Mouse (Mus musculus): ENCODE data around the gene Itprip. TPM values are rescaled to one million over a fixed set of nuclear protein-coding genes. Genes with fewer than 3 reads are reported as not detected.

Gene Itprip
- total and polyA plus RNA-seq, 3 experiments, result 8.5 to 11.7 (median 8.6) TPM

GRCm38 (mm10) chr19:47886617-47887016 lies 32.5 kb downstream of the Itprip start:
- no peak for TF ChIP-seq EP300 (IDR thresholded peaks at IDR 0.05; ENCODE audit: insufficient read depth, low read depth, low read length)
- TF ChIP-seq POLR2A (IDR thresholded peaks at IDR 0.05; ENCODE audit: insufficient read depth, low read depth, low read length), result no peak
- TF ChIP-seq CTCF (IDR thresholded peaks at IDR 0.05), result 0 out of 2 replicates have a peak, but pooled peaks have one; percentile 6
- Histone ChIP-seq H3K4me1 (ENCODE audit: control insufficient read depth, insufficient read depth, low read length) (peaks cover 18% of the 10 kb centered on the region), H3K9ac (ENCODE audit: low read depth, low read length) (no peak overlapping the region), H3K36me3 (ENCODE audit: control insufficient read depth, insufficient read depth, low read length) (no peaks in the 10 kb centered on the region), H3K27ac (no peak overlapping the region), H3K79me2 (replicated peaks; ENCODE audit: control insufficient read depth, insufficient read depth, low read length) (no peaks in the 10 kb centered on the region), H3K27me3 (ENCODE audit: control insufficient read depth, insufficient read depth, low read length) (no peaks in the 10 kb centered on the region), H3K4me3 (no peak overlapping the region)
- 31% methylated on average over 7 of the region's 7 CpGs for WGBS
- intact Hi-C loops (cut with DNase I), result loop anchor here (1.0 kb wide), 1 partner anchor 32 kb away; no protein-coding TSS in a partner anchor
- DNase-seq, result peak in 1 of 2 experiments; percentile 57

- Histone ChIP-seq H3K36me3 (ENCODE audit: control insufficient read depth, insufficient read depth, low read length) (no peaks in the 10 kb centered on the region), H3K4me3 (no peak overlapping the region), H3K27ac (peak overlapping the region; percentile 63), H3K9ac (ENCODE audit: low read depth, low read length) (no peak overlapping the region), H3K27me3 (ENCODE audit: control insufficient read depth, insufficient read depth, low read length) (no peaks in the 10 kb centered on the region), H3K79me2 (replicated peaks; ENCODE audit: control insufficient read depth, insufficient read depth, low read length) (no peaks in the 10 kb centered on the region), H3K4me1 (ENCODE audit: control insufficient read depth, insufficient read depth, low read length) (peaks cover 11% of the 10 kb centered on the region)
- 36% methylated on average over 11 of the region's 11 CpGs for WGBS
- no peak for DNase-seq
- intact Hi-C loops (cut with DNase I), result no loop called here
- TF ChIP-seq POLR2A (IDR thresholded peaks at IDR 0.05; ENCODE audit: insufficient read depth, low read depth, low read length), result no peak
Measured at GRCm38 (mm10) chr19:47885886-47886285, 33.2 kb downstream of the Itprip start.

- WGBS, result 49% methylated on average over 7 of the region's 7 CpGs
- H3K79me2 ChIP-seq (replicated peaks; ENCODE audit: control insufficient read depth, insufficient read depth, low read length), result no peaks in the 10 kb centered on the region
- DNase-seq, result peak in 1 of 2 experiments; percentile 59
- peak; percentile 82; the same call in 1 of the 2 replicates for TF ChIP-seq EP300 (IDR thresholded peaks at IDR 0.05; ENCODE audit: insufficient read depth, low read depth, low read length)
- TF ChIP-seq POLR2A (IDR thresholded peaks at IDR 0.05; ENCODE audit: insufficient read depth, low read depth, low read length), result 0 out of 2 replicates have a peak, but pooled peaks have one; percentile 20
- TF ChIP-seq CTCF (IDR thresholded peaks at IDR 0.05), result no peak
- H3K9ac ChIP-seq (ENCODE audit: low read depth, low read length), result no peak overlapping the region
- peak overlapping the region; percentile 63 for H3K27ac ChIP-seq
- intact Hi-C loops (cut with DNase I), result no loop called here
- no peaks in the 10 kb centered on the region for H3K27me3 ChIP-seq (ENCODE audit: control insufficient read depth, insufficient read depth, low read length)
- H3K36me3 ChIP-seq (ENCODE audit: control insufficient read depth, insufficient read depth, low read length), result no peaks in the 10 kb centered on the region
- H3K4me1 ChIP-seq (ENCODE audit: control insufficient read depth, insufficient read depth, low read length), result peaks cover 11% of the 10 kb centered on the region
- H3K4me3 ChIP-seq, result no peak overlapping the region
Measured at GRCm38 (mm10) chr19:47885191-47885743, 33.8 kb downstream of the Itprip start.

- peak overlapping the region; percentile 38; the same call in 1 of the 2 replicates for H3K27ac ChIP-seq
- H3K79me2 ChIP-seq (replicated peaks; ENCODE audit: control insufficient read depth, insufficient read depth, low read length), result no peaks in the 10 kb centered on the region
- H3K27me3 ChIP-seq (ENCODE audit: control insufficient read depth, insufficient read depth, low read length), result no peaks in the 10 kb centered on the region
- no peak for TF ChIP-seq EP300 (IDR thresholded peaks at IDR 0.05; ENCODE audit: insufficient read depth, low read depth, low read length)
- TF ChIP-seq CTCF (IDR thresholded peaks at IDR 0.05), result no peak
- H3K9ac ChIP-seq (ENCODE audit: low read depth, low read length), result no peak overlapping the region
- no peak for DNase-seq
- WGBS, result 65% methylated on average over 13 of the region's 13 CpGs
- peaks cover 9% of the 10 kb centered on the region for H3K4me1 ChIP-seq (ENCODE audit: control insufficient read depth, insufficient read depth, low read length)
- no peaks in the 10 kb centered on the region for H3K36me3 ChIP-seq (ENCODE audit: control insufficient read depth, insufficient read depth, low read length)
- intact Hi-C loops (cut with DNase I), result no loop called here
- no peak overlapping the region for H3K4me3 ChIP-seq
Measured at GRCm38 (mm10) chr19:47884296-47885085, 34.6 kb downstream of the Itprip start.

GRCm38 (mm10) chr19:47882882-47883254 lies 36.2 kb downstream of the Itprip start:
- Histone ChIP-seq H3K27ac (no peak overlapping the region), H3K79me2 (replicated peaks; ENCODE audit: control insufficient read depth, insufficient read depth, low read length) (no peaks in the 10 kb centered on the region), H3K9ac (ENCODE audit: low read depth, low read length) (no peak overlapping the region), H3K27me3 (ENCODE audit: control insufficient read depth, insufficient read depth, low read length) (no peaks in the 10 kb centered on the region), H3K4me1 (ENCODE audit: control insufficient read depth, insufficient read depth, low read length) (peaks cover 9% of the 10 kb centered on the region), H3K36me3 (ENCODE audit: control insufficient read depth, insufficient read depth, low read length) (no peaks in the 10 kb centered on the region), H3K4me3 (no peak overlapping the region)
- TF ChIP-seq CTCF (IDR thresholded peaks at IDR 0.05) (no peak), POLR2A (IDR thresholded peaks at IDR 0.05; ENCODE audit: insufficient read depth, low read depth, low read length) (no peak), EP300 (IDR thresholded peaks at IDR 0.05; ENCODE audit: insufficient read depth, low read depth, low read length) (no peak)
- DNase-seq, result no peak
- intact Hi-C loops (cut with DNase I), result loop anchor here (1.0 kb wide), 1 partner anchor 49 kb away; no protein-coding TSS in a partner anchor
- WGBS, result 52% methylated on average over 9 of the region's 9 CpGs

Data from heart, adult 2 months (tissue).